Comparison of ENCODE assay signal across 9 mouse cellular contexts in genomic region chr10:86702312-86702920, GRCm38 (mm10). TPM values are rescaled to one million over a fixed set of nuclear protein-coding genes. Genes with fewer than 3 reads are reported as not detected.
DNase-seq lines count a peak whose midpoint lies in the region; ATAC-seq and TF ChIP-seq lines count a peak whose summit lies in the region.
"Had no signal": no experiment of that assay in that cellular context is flagged by ENCODE, and none has a peak within 500 bp of the region (broad histone marks: within the 10 kb centered on the region; RNA-seq: fewer than 3 reads in every experiment).

No protein-coding gene starts in this region.

- DNase-seq in embryo, embryonic 10 days (ENCODE audit: low spot score), result peak; percentile 29
- DNase-seq in embryo, embryonic 9.5 days (ENCODE audit: extremely low spot score), result no peak
- no peak for DNase-seq in kidney, postnatal 0 days (ENCODE audit: low spot score)
- no peak for DNase-seq in kidney, adult 8-10 months
- peak; percentile 28 for DNase-seq in embryo, embryonic 11 days
- no peak for DNase-seq in spleen, postnatal 4 days (ENCODE audit: low spot score in 2 of 2)
- DNase-seq in right cerebral cortex, postnatal 25 days, result no peak

- H3K4me1 ChIP-seq in kidney, postnatal 0 days (replicated peaks; ENCODE audit: insufficient read depth, low read length), result peaks cover 25% of the 10 kb centered on the region
- H3K4me1 ChIP-seq in liver, embryonic 12.5 days, result peaks cover 64% of the 10 kb centered on the region

- no peaks in the 10 kb centered on the region for H3K27me3 ChIP-seq in kidney, postnatal 0 days (ENCODE audit: insufficient read depth, low read length)
- no peaks in the 10 kb centered on the region for H3K27me3 ChIP-seq in liver, embryonic 12.5 days (replicated peaks)
- H3K27me3 ChIP-seq: hindbrain, embryonic 15.5 days had no signal

- 33% methylated on average over 4 of the region's 4 CpGs for WGBS in kidney, postnatal 0 days
- 73% methylated on average over 4 of the region's 4 CpGs for WGBS in liver, embryonic 12.5 days (ENCODE audit: insufficient replicate concordance)

- H3K9me3 ChIP-seq in kidney, postnatal 0 days (replicated peaks; ENCODE audit: low read length), result no peaks in the 10 kb centered on the region
- H3K9me3 ChIP-seq in liver, embryonic 12.5 days (replicated peaks), result no peaks in the 10 kb centered on the region
- H3K9me3 ChIP-seq: hindbrain, embryonic 15.5 days had no signal

- no peak overlapping the region for H3K27ac ChIP-seq in kidney, postnatal 0 days
- no peak overlapping the region for H3K27ac ChIP-seq in liver, embryonic 12.5 days
- H3K27ac ChIP-seq: hindbrain, embryonic 15.5 days had no signal

- no peak for ATAC-seq in kidney, postnatal 0 days (replicated peaks; ENCODE audit: low FRiP score, low read depth)
- no peak for ATAC-seq in liver, embryonic 12.5 days

- peaks cover 43% of the 10 kb centered on the region for H3K36me3 ChIP-seq in kidney, postnatal 0 days (ENCODE audit: insufficient read depth, low read length)
- H3K36me3 ChIP-seq in liver, embryonic 12.5 days, result peaks cover 66% of the 10 kb centered on the region

- peak overlapping the region; percentile 25; the same call in 1 of the 2 replicates for H3K9ac ChIP-seq in kidney, postnatal 0 days (ENCODE audit: low read depth, low read length)
- no peak overlapping the region for H3K9ac ChIP-seq in liver, embryonic 12.5 days
- H3K9ac ChIP-seq: hindbrain, embryonic 15.5 days had no signal

- H3K4me3 ChIP-seq in kidney, postnatal 0 days (replicated peaks; ENCODE audit: low read depth, low read length), result 0 out of 2 replicates have a peak overlapping the region, but pooled peaks have one; percentile 2
- H3K4me3 ChIP-seq in liver, embryonic 12.5 days, result no peak overlapping the region; the same call in 1 of the 2 replicates
- H3K4me3 ChIP-seq: hindbrain, embryonic 15.5 days had no signal

- H3K4me2 ChIP-seq in kidney, postnatal 0 days (ENCODE audit: low read length), result peak overlapping the region; percentile 77
- peak overlapping the region; percentile 83; the same call in 1 of the 2 replicates for H3K4me2 ChIP-seq in liver, embryonic 12.5 days

- no peak for TF ChIP-seq CTCF in kidney, postnatal 0 days (IDR thresholded peaks at IDR 0.05; ENCODE audit: low read depth)

RNA-seq across cellular contexts. Expression of gene Hsp90b1, which starts 2.9 kb away (rescaled TPM):
- 589 and 663 TPM in 2 replicates for polyA plus RNA-seq in kidney, postnatal 0 days (2015; fragmentation: Nextera tagmentation; extraction: Ambion mirVana)
- polyA plus RNA-seq in liver, embryonic 12.5 days (2016; fragmentation: Nextera tagmentation; extraction: Ambion mirVana), result 432 and 438 TPM in 2 replicates

RNA-seq across cellular contexts. Expression of gene Ttc41, which starts 3.2 kb away (rescaled TPM):
- polyA plus RNA-seq in kidney, postnatal 0 days (2015; fragmentation: Nextera tagmentation; extraction: Ambion mirVana), result 0.87 and 1.3 TPM in 2 replicates
- 0.95 and 0.96 TPM in 2 replicates for polyA plus RNA-seq in liver, embryonic 12.5 days (2016; fragmentation: Nextera tagmentation; extraction: Ambion mirVana)

Comparison
In these comparisons a context has a peak if more than half of its experiments do, and no peak if none do; other contexts are left out.
1. DNase-seq: peak in embryo, embryonic 10 days (single experiment) and embryo, embryonic 11 days (single experiment); none in embryo, embryonic 9.5 days (single experiment), kidney, postnatal 0 days (single experiment), kidney, adult 8-10 months (0 of 2), spleen, postnatal 4 days (0 of 2) and right cerebral cortex, postnatal 25 days (single experiment).